Mouse (Mus musculus) liver, postnatal 0 days (tissue): ENCODE data around the gene Atp2a1.

Experiments
- CTCF ChIP-seq: sonication (generic); IDR thresholded peaks from 2 replicates; pipeline ENCODE4 v1.5.1; 2016; ENCODE audit warnings: antibody characterized with exemption, low read depth
- EP300 ChIP-seq: IDR thresholded peaks from 2 replicates; pipeline ENCODE4 v1.6.1; 2016; ENCODE audit warnings: antibody characterized with exemption, low read depth, mild to moderate bottlenecking

DNA sequence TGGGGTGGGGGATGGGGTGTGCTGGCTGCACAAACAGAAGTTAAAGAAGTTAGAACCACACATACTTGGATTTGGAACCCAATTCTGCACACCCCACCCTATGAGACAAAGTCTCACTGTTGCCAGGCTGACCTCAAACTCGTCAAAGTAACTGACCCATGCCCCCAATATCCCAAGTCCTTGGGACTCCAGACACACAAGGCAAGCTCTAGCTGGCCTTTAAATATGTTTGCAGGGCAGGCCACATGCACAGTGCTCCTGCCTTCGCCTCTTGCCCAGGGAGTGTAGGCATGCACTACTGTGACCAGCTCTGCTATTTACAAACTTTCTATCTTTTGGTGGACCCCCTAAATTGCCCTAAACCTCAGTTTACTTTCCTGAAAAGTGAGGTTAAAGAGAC lies 7.7 kb downstream of the Atp2a1 start:
- TF ChIP-seq CTCF (no peak), EP300 (no peak)
